Mouse (Mus musculus): ENCODE results near the gene Notch2.

- TF ChIP-seq MAX (IDR thresholded peaks at IDR 0.05; ENCODE audit: low read length) (no peak), KAT2A (IDR thresholded peaks at IDR 0.05; ENCODE audit: insufficient replicate concordance, low read length) (no peak), POLR2A (IDR thresholded peaks at IDR 0.05; ENCODE audit: low read depth, low read length) (no peak), CHD1 (IDR thresholded peaks at IDR 0.05; ENCODE audit: low read depth, low read length) (no peak), JUND (conservative IDR thresholded peaks at IDR 0.05; ENCODE audit: low read depth, low read length) (no peak), CTCF (conservative IDR thresholded peaks at IDR 0.05 in 1 of 2, IDR thresholded peaks at IDR 0.05 in 1 of 2; ENCODE audit: low read depth in 2 of 2, low read length in 2 of 2) (no peak), EP300 (IDR thresholded peaks at IDR 0.05; ENCODE audit: low read length) (no peak), HCFC1 (IDR thresholded peaks at IDR 0.05; ENCODE audit: low read depth, low read length) (no peak), ZNF384 (IDR thresholded peaks at IDR 0.05; ENCODE audit: low read depth, low read length) (no peak), MEF2A (IDR thresholded peaks at IDR 0.05; ENCODE audit: borderline replicate concordance, low read depth, low read length) (no peak), SMC3 (IDR thresholded peaks at IDR 0.05; ENCODE audit: low read depth, low read length) (no peak)
Observed at GRCm38 (mm10) chr3:98078816-98079215, 65.5 kb downstream of the Notch2 start.

Measured in CH12.LX (cell line).